Mouse (Mus musculus) embryonic facial prominence, embryonic 12.5 days (tissue): ENCODE results near the gene Olfr460. TPM values are rescaled to one million over a fixed set of nuclear protein-coding genes. Genes with fewer than 3 reads are reported as not detected.

ENCODE experiments used
- ATAC-seq: fragments of 200-750 bp; cut with Nextera tagmentation; 2 replicates; pipeline ENCODE4 v1.8.0; 2017; ENCODE audit not compliant: insufficient number of reproducible peaks, insufficient read depth, low FRiP score, low TSS enrichment
- H3K27ac ChIP-seq: fragments of 300-500 bp; sonication (generic); 2 replicates; pipeline ENCODE4 v1.5.1; 2016; ENCODE audit warnings: mild to moderate bottlenecking
- H3K27me3 ChIP-seq: fragments of 300-500 bp; sonication (generic); 2 replicates; pipeline ENCODE4 v1.6.1; 2016; ENCODE audit warnings: mild to moderate bottlenecking, moderate library complexity
- H3K36me3 ChIP-seq: fragments of 300-500 bp; sonication (generic); 2 replicates; pipeline ENCODE4 v1.6.1; 2016; ENCODE audit warnings: mild to moderate bottlenecking
- H3K4me1 ChIP-seq: fragments of 300-500 bp; sonication (generic); 2 replicates; pipeline ENCODE4 v1.6.1; 2016
- H3K4me2 ChIP-seq: fragments of 300-500 bp; sonication (generic); replicated peaks from 2 replicates; pipeline ENCODE4 v1.6.1; 2016; ENCODE audit warnings: mild to moderate bottlenecking, moderate library complexity
- H3K4me3 ChIP-seq: fragments of 300-500 bp; sonication (generic); 2 replicates; pipeline ENCODE4 v1.5.1; 2016; ENCODE audit warnings: mild to moderate bottlenecking
- H3K9ac ChIP-seq: fragments of 300-500 bp; sonication (generic); 2 replicates; pipeline ENCODE4 v1.6.1; 2016; ENCODE audit warnings: mild to moderate bottlenecking, moderate library complexity
- H3K9me3 ChIP-seq: fragments of 300-500 bp; sonication (generic); 2 replicates; pipeline ENCODE4 v1.6.1; 2016; ENCODE audit warnings: mild to moderate bottlenecking, moderate library complexity
- WGBS: fragments of 180-500 bp; shearing (Covaris S2); methylation state at CpG from one replicate; pipeline ENCODE4 v1.1.7; 2016; 5-methylcytosine and 5-hydroxymethylcytosine counted together
- polyA plus RNA-seq: library from polyadenylated mRNA; unstranded; fragments of >200 nt; fragmentation: Nextera tagmentation; extraction: Ambion mirVana; gene quantifications from 2 replicates; pipeline ENCODE4 v1.2.1, GENCODE M21; 2016

The Olfr460 gene
- polyA plus RNA-seq, 1 experiment from 2014 or later: not detected

DNA sequence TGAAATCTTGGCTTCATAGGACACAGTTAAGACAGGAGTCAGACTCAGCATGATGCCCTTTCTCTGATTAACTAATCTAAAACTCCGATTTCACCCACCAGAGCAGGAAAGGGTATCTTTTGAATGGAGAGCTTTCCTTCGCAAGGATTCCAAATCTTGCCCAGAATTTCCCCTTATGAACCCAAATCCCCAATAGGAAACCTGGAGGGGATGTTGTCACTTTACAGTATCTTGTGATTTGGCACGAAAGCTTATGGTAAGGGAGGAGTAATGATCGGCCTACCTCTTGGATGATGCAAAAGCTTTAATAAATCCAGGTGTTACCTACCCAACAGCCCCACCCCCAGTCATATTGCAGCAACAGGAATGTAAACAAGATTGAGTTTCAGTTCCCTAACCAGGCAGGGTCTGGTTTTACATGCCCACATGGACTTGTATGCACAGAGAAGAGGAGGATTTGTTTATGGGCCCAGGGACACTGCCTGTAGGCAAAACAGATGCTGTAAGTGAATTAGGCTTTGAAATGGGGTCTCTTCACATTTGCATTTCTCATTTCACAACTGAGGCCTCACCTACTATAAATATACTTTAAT lies 44.1 kb downstream of the Olfr460 start, which contains the start of gene Tas2r138:
Tas2r138 (minus strand) TSS at position 51 of the 593 bp plus-strand sequence.
- WGBS: 90% methylated on average over 4 of the region's 4 CpGs

DNA sequence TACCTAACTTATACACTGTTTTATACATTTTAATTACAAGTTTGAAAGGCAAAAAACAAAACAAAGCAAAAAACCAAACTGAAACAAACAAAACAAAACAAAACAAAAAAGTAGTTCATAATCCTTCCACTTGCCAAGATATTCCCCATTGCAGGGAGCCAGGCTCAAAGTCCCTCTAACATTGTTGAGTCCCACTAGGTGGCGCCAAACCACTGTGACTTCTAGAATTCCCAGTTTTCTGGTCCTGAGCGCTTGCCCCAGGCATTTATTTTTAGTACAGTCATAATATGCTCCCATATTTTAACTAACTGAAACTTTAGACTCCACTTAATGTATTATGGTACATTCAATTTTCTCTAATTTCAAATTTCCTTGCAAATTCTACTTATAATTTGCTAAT lies 48.7 kb downstream of the Olfr460 start:
- Histone ChIP-seq H3K9me3 (no peaks in the 10 kb centered on the region), H3K27ac (no peak overlapping the region), H3K9ac (no peak overlapping the region), H3K4me1 (no peaks in the 10 kb centered on the region), H3K4me3 (no peak overlapping the region), H3K4me2 (no peak overlapping the region), H3K27me3 (no peaks in the 10 kb centered on the region), H3K36me3 (no peaks in the 10 kb centered on the region)
- WGBS: 22% methylated on average over 2 of the region's 2 CpGs
- no peak for ATAC-seq

More for the DNA sequence above, 44.1 kb downstream of the Olfr460 start, which contains the start of gene Tas2r138:
- no peak for ATAC-seq
- H3K36me3 ChIP-seq: no peaks in the 10 kb centered on the region
- no peaks in the 10 kb centered on the region for H3K4me1 ChIP-seq
- no peak within 1 kb of the TSS for H3K4me3 ChIP-seq
- H3K27me3 ChIP-seq: no peaks in the 10 kb centered on the region
- H3K9ac ChIP-seq: no peak within 1 kb of the TSS
- H3K4me2 ChIP-seq: no peak within 1 kb of the TSS
- H3K27ac ChIP-seq: no peak within 1 kb of the TSS
- H3K9me3 ChIP-seq: no peaks in the 10 kb centered on the region

Other genes starting within 250 kb of the Olfr460 start
- gene Agk, start 244.3 kb upstream of the Olfr460 start, polyA plus RNA-seq: 47.6 and 50.0 TPM in 2 replicates
- 12.1 and 15.2 TPM in 2 replicates for gene E330009J07Rik, start 133.4 kb upstream of the Olfr460 start, polyA plus RNA-seq
- not detected in 2 replicates for gene Wee2, start 130.4 kb upstream of the Olfr460 start, polyA plus RNA-seq
- gene Ssbp1, start 98.1 kb upstream of the Olfr460 start, polyA plus RNA-seq: 181 and 188 TPM in 2 replicates
- gene Tas2r137, start 78.3 kb upstream of the Olfr460 start, polyA plus RNA-seq: not detected in 2 replicates
- 0.17 and 0.23 TPM in 2 replicates for gene Tas2r108, start 76.0 kb upstream of the Olfr460 start, polyA plus RNA-seq
- not detected in 2 replicates for gene Prss37, start 50.0 kb upstream of the Olfr460 start, polyA plus RNA-seq
- gene Olfr461, start 14.4 kb upstream of the Olfr460 start, polyA plus RNA-seq: 0.10 TPM in 1 of 2 replicates, not detected in the other
- gene Clec5a, start 16.3 kb downstream of the Olfr460 start, polyA plus RNA-seq: 0.45 and 0.93 TPM in 2 replicates
- gene Tas2r138, start 43.8 kb downstream of the Olfr460 start, polyA plus RNA-seq: not detected in 2 replicates
- gene Mgam, start 59.3 kb downstream of the Olfr460 start, polyA plus RNA-seq: 0.06 TPM in 1 of 2 replicates, not detected in the other